Mouse (Mus musculus): Measurements from ENCODE around the gene Eif4a1.

Gene Eif4a1

DNA sequence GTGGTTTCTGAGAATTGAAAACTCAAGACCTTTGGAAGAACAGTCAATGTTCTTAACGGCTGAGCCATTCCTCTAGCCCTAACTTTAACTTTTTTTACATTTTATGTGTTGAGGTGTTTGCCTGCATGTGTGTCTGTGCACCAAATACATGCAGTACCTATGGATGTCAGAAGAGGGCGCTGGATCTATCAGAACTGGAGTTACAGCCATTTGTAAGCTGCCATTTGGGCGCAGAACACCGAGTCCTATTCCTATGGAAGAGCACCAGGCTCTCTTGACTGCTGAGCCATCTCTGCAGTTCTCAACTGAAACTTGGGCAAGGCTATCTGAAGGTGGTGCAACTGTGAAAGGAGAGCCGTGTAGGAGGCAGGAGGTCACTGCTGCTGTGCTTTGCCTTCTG, 26.4 kb upstream of the Eif4a1 start:
- no peak for DNase-seq

DNA sequence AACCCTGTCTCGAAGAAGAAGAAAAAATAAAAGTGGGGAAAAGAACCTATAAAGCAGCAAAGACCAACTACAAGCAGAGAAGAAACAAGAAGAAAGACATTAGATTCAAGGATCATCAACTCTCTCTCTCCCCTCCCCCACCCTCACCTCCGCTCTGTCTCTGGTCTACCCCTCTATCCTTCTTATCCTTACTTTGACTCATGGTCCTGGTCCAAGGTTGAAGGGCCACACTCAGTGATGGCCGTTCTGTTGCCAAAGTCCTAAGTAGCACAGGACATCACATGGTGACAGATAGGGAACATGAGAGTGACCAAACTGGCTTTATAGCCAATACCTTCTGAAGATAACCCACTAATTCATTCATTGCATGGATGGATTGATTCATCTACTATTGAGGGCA, 25.2 kb upstream of the Eif4a1 start:
- no peak for DNase-seq

DNA sequence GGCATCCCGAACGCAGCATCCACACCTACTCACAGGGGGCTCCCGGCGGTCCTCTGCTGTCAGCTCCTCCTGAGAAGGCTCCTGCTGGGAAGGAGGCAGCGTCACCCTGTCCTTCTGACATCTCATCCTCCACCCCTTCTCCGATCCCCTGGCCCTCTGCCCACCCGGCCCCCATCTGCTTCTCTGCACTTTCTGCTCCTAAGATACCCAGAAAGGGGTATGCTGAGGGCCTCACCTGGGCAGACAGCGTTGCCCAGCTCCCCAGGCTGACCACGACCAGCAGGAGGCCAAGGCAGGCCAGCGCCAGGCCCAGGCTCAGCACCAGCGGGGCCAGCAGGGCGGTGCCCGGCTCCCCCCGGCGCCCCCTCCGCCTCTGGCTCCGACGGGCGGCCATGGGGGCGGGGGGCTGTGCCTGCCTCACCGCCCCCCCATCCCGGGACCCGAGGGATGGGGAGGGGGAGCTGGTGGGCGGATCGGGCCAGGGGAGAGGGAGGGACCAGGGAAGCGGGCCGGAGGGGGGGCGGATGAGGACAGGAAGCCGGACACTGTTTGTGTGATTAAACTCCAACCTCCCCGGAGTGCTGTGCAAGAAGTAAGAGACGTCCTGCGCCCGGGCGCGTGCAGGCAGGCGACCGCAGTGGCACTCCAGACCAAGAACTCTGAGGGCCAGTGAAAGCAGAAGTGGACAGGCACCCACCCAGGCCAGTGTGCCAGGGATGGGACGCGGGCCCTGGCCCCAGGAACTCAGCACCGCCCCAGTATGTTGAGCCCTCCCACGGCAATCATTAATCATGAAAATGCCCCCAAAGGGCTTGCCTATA, 23.3 kb upstream of the Eif4a1 start, which contains the start of the genes Tnfsf12 and Tnfsfm13:
TSS of gene Tnfsf12 (minus strand) at position 489 of the 821 bp plus-strand sequence.
TSS of gene Tnfsfm13 (minus strand) at position 738 of the 821 bp plus-strand sequence.
- DNase-seq = peak; percentile 25

DNA sequence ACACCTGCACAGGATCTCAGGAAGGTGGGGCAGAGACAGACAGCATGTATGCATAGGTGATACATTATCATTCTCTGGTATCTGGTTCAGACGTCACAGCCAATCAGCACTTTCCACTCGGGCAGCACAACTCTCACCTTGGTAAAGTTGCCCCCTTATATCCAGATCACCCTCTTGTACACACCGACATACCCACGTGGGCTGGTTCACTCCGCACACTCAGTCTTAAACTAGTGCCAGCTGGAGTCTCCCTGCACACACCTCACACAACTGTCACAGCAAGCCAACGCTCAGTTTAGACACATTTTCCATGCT, 22.8 kb upstream of the Eif4a1 start:
- no peak for DNase-seq

DNA sequence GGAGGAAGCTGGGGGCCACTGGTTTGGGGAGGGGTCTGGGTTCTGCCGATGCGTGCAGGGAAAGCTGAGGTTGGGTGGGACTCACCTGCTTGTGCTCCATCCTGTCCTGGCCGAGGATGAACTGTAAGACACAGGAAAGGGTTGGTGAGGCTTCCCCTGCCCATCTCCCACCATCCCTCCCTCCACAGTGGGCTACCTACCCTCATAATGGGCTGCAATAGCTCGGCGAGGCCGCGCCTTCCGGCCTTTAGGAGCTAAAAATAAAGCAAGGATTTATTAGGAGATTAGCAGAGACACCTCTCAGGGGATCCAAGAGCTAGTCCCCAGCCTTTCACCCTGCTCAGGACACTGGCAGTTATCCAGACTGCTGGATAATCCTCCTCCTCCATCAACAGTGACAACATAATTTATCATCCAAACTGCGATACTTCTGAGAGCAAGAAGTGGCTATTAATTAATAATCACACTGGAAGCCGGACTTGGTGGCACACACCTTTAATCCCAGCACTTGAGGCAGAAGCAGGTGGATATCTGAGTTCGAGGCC, 21.3 kb upstream of the Eif4a1 start:
- DNase-seq = no peak

DNA sequence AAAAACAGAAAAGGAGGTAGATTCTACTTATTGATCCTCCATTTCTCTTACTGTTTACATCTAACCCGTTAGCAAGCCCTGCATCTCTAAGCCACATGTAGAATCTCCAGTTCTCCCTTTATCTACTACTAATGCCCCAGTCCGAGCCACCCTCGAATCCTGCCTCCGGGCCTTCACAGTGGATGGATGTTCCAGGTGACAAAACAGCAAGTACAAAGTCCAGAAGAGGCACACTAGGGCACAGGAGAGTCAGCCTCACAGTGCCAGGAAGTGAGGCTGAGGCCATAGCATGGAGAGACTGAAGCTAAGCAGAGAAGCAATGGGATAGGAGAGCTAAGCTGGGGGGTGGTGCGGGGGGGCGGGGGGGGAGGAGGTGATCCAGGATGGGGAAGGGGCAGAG, 20.6 kb upstream of the Eif4a1 start:
- DNase-seq = no peak

DNA sequence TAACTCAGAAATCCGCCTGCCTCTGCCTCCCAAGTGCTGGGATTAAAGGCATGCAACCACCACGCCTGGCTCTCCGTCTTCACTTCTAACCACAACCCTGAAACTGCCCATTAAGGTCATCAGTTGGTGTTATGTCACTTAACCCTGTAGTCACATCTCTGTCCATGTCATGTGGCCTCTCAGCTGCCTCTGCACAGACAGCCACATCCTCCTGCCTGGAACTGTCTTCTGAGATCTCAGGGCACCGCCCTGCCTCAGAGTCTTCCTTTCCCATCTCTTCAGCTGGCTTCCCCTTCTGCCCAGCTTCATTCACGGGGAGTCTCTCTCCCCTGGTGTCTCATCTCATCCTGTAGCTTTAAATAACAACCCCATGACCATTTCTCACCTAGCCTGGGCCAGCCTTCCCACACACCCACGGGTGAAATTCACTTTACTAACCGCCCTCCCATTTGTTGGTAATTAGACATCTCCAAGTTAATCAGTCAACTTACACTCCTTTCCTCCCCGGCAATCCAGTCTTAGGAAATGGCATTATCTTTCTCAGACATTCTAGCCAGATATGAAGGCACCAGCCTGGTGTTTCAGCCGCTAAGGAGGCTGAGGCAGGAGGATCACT, 20.1 kb upstream of the Eif4a1 start:
- DNase-seq = no peak

DNA sequence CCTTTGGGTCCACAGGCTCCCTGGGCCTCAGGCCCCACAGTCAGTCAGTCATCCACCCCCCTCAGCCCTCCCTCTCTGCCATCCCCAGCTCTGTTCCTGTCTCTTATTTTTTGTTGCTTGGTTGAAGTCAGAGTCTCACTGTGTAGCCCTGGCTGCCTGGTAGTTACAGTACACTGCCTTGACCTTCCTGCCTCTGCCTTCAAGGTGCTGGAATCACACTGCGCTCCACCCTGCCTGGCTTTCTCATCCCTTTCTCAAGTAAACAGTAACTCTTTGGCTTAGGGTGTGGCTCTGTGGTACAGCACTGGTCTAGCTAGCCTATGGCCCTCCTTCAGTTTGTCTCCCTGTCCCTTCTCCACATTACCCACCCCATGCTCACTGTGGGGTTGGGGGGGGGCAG, 17.7 kb upstream of the Eif4a1 start:
- no peak for DNase-seq

DNA sequence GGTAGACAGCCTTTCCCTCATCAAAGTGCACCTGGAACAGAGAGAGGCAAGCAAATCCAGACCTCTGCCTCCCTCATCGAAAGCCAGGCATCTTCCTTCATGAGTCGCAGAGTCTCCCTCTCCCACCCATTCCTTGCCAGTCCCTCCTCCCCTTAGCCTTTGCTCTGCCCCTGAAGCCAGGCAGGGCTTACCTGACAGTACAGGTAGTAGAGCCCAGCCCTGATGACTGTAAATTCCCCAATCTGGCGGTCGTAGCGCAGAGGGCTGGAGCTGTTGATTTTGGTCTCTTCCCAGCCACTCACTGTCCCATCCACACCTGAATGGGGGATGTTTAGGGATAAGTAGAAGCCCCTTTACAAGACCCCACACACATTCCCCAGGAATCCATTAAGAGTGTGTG, 14.8 kb upstream of the Eif4a1 start:
- no peak for DNase-seq

DNA sequence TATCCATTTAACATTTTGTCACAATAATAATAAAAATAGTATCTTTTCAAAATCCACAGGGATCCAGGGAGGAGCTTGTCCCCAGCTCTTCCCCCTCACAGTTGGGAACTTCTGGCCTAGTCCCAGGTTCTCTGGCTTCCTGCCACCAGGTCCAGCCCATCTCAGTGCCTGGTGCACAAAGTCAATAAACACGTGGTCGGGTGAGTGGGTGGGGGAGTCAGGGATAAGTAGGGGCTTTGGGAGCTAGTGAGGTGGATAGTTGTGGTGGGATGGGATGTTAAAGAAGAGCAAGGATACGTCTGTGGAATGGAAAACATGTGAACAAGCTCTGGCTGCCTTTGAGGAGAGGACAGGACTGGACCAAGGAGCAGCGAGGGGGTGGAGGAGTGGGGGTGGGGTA, 14.2 kb upstream of the Eif4a1 start:
- no peak for DNase-seq

DNA sequence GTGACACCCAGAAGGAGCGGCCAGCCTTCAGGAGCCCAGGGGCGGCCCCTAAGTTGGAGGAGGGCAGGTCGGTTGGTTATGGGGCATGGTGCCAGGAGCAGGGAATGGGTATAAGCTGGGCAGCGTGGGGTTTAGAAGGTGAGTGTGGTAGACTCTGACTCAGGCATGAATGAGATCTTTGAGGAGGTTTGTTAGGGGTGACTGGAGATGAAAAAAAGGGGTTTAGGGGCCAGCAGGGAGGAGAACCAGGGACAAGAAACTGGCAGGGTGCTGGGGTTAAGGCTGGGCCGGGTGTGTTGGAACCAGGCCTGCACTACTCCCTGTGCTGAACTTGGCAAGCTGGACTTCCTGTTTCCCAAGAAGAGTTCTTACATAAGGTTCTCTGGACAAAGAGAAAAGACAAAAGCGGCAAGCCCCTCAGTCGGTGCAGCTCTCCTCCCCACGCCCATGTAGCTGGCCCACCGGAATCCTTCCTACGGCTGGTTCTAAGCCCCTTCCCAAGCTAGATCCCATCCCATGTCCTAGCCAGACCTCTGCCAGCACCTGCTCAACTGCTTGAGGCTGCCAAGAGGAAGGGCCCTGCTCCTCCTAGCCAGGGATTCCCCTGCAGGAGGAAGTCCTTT, 13.4 kb upstream of the Eif4a1 start, which contains the start of gene Tnfsf13:
TSS of gene Tnfsf13 (minus strand) at position 259 of the 623 bp plus-strand sequence.
- no peak for DNase-seq

DNA sequence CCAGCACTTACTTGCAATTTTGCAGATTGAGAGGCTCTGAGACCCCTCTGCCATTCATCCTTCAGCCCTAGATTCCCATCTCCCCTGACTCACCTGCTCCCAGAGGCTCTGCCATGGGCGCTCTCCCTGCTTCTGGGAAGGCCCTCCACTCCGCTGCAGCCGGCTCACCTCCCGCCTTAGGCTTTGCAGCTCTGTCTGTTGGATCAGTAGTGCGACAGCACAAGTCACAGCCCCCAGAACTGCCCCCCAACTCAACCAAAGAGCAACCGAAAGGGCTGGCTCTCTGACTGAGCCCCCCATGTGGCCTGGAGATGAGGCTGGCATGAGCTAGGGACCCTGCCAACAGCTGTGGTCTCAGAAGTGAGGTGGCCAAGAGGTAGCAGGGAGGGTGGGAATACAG, 12.7 kb upstream of the Eif4a1 start:
- no peak for DNase-seq

DNA sequence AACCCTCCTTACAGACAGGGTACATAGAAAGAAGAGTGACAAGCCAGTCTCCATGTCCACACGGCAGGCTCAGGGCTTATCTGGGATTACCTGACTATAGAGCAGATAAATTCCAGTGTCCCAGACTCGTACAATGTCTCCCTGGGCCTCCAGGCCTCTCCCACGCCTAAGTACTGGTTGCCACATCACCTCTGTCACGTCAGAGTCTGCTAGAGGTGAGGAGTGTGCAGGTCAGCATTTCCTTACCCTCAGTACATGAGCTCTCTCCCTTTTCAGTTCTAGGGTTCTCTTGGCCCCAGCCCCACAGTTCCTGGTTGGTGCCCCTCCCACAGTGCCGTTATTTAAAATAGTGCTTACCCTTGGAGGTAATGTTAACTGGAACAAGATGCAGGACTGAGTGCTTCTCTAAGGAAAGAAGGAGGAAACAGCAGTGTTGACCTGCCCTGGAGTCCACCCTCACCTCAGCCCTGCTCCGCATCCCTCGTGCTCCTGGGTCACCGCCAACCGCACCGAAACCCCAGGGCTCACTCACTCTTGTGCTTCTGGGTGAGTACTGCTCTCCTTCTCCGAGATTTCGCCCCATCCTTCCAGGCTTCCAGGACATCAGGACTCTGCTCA, 12.0 kb upstream of the Eif4a1 start:
- DNase-seq = no peak

DNA sequence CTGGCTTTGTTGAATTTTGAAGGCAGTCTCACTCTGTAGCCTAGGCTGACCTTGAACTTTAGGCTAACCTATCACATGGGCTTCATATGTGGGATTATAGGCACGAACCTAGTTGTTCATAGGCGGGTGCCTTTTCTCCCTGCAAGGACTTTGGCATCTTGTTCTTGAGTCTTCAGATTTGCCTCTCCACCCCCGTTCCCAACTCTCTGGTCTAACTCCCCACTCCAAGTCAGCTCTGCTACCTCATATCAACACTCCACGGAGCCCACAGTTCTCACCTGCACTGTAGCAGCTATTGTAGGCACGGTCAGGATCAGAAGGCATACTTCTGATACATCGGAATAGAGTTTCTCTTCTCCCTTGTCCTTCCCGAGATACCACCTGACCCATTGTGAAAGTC, 11.4 kb upstream of the Eif4a1 start:
- DNase-seq = no peak

DNA sequence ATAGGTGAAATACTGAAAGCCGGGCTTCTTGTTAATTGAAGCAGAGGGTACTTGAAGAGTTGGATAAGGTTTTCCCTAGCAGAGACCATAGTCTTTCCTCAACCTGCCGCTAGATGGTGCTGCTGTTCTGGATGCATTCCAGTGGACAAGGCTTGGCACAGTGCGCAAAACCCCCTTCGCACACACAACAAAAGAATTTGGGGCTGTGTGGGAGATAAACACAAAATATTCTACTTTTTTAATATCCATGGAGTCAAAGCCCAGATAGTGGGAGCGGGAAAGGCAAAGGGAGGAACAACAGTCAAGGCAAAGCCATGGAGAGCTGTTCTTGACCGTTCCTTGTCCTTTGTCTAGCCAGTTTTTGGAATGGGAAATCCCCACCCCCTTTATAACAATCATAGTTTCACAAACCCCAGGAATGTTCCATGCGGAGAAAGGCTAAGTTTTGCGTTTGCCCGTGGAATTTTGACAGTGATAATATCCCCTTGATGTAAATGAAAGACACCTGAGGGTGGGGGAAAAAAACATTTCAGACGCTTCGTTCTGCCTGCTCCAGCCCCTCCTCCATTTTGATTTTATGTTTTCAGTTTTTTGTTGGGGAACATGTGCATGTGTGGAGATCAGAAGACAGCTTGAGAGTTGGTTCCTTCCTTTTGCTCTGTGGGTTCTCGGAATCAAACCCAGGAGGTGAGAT, 10.8 kb upstream of the Eif4a1 start:
- peak; percentile 93 for DNase-seq

DNA sequence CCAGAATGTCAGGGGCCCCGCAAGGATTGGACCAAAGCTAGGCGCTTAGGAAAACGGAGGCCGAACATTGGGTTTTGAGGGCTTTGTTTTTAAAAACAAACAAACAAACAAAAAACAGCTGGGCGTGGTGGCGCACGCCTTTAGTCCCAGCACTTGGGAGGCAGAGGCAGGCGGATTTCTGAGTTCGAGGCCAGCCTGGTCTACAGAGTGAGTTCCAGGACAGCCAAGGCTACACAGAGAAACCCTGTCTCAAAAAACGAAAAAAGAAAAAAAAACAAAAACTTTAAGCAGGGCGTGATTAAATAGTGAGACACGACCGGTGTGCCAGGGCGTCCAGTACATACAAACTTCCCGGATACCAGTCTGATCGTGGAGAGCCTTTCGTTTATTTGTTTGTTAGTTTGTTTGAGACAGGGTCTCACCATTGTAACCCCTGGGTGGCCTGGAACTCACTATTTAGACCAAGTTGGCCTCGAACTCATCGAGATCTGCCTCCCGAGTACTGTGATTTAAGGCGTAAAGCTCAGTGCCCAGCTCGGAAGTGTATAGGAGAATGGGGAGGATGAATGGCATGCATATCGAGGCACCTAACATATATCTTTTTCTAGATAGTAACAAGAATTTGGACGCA, 10.1 kb upstream of the Eif4a1 start:
- DNase-seq = peak; percentile 34

DNA sequence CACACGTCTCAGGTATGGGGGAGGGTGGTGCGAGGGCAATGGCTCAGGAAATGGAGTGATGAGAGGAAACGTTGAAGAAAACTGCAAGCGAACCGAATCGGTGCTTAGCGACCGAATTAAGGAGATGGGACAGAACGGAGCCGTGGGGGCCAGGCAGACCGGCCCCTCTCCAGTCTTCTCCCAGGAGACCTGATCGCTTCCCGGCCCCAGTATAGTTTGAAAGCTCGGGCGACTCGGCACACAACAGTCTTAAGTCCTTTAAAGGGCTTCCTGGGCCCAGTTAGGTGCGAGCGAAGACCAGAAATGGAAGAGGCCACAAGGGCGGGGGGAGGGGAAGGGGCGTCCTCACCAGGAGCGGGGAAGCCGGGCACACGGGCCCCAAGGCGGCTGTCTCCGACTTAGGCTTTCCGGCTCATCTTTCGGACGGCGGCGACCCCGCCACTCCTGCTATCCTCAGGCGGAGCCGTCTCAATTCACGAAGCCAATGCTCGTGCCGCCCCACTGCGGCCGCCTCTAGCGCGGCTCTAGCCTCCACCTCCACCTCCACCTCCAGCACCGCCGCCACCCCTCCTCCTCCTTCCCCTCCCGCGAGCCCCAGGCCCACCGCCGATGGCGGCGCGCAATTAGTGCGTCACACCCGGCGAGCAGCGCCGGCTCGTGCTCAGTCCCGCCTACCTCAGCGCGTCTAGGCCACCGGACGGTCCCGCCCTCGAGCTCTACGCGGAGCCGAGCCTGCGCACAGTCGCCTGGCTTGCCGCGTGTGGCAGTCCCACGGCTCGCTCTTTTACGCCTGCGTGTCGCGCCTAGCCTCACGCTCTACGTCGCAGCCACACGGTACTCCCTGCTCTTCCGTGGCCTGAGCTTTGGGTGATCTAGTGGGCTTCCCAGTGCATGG, 9.3 kb upstream of the Eif4a1 start, which contains the start of gene Senp3:
TSS of gene Senp3 (minus strand) at position 771 of the 895 bp plus-strand sequence.
- DNase-seq = peak; percentile 98

DNA sequence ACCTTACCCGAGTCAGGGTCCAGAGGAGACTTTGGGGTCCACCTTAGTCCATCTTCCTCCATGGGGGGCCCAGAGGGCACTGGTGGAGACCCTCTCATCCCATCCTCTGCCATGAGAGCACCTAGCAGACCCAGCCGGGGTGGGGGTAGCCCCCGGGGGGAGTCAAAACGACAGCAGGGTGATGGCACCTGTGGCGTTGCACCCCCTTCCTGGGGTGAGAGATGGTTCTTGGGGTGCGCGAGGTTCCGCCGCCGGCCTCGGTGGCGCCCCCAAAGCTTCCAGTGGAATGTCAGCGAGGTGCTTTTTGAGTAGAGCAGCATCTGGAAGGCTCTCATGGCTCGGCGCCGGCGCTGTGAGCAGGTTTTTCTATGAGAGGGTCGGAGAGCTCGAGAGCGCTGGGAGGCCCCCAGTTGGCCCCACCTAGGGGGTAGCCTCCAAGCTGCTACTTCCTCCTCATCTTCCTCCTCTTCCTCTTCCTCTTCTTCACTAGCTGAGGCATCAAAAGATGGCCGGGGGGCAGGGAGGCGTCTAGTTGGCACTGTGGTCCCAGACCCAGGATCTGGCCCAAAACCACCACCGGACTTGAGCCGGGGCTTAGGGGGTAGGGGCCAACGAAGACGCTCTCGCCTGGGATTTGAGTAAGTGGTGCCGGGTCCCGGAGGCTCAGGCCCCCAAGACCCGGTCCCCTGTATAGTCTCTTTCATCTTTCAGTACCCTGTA, 8.1 kb upstream of the Eif4a1 start:
- DNase-seq = peak; percentile 26

DNA sequence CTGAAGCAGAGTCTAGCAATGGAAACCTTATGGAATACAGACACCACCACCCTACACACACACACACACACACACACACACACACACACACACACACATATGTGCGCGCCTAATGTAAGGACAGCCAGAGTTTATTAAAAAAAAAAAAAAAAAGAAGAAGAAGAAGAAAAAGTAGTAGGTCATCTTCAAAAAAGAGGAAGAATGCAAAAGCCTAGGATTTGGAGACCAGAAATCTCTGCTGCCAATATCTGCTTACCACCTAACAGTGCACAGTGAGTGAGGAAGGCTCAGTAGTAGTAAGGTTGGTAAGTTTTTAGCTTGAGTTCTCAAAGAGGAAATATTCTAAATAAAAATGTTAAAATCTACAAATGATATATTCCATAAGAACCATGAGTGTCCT, 6.9 kb upstream of the Eif4a1 start:
- no peak for DNase-seq

DNA sequence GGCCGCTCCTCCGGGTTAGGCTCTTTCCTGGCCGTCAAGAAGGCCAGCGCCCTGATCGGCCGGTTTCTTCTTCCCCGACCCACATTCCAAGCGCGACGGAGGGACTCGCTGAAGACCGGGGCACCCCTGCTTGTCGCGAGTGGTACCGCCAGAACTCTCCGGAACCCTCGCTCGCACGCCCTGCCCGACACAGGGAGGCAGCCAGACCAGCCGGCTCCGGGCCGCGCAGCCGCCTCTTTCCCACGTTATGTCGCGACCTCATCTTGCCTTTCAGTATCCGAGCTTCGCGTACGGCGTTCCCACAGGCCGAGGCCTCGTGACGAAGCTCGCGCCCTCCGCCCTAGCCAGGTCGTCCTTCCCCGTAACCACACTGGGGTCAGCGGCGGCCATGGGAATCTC, 498 bp downstream of the Eif4a1 start:
- no peak for DNase-seq
